Mouse (Mus musculus): ENCODE measurements at regions not wholly inside any gene's neighbourhood (a gene's known extent, or its start where the extent isn't known, plus 50 kb on each side); places are given as distances from the start of the nearest gene placed in this dataset.

DNA sequence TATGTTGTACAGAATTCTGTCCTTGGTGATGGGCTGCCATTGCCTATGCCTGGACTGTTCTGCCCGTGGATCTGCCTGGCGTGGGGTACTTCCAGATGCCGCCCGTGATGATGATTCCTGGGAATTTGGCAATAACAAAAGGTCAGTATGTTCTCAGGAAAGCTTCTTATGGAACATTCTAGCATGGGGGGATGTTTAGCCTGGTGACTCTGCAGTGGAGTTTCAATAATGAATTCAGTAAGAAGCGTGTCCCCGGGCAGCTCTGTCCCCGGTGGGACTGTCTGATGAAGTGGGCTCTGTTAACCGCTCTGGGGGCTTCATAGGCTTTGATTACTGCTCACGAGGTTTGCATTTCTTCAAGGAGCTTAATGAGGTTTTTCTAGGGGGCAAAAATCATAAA, 252.9 kb upstream of the Daam1 start:
- DNase-seq, result no peak

DNA sequence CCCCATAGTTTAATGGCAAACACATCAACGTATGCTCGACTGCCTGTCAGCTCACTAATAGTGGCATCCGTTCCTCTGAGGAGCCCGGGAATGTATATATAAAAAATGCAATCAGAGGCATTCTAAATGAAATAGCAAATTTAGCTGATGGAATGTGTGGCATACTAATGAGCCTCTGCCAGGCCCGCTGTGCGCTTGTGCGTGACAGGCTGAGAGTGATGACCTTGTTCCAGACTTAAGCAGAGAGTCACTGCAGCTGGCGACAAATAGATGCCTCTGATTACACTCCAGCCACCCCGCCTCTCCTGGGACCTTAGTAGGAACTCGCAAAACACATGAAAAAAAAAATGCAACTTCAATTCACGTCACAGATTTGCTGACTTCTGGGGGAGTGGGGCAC, 252.0 kb upstream of the Daam1 start:
- DNase-seq, result no peak

DNA sequence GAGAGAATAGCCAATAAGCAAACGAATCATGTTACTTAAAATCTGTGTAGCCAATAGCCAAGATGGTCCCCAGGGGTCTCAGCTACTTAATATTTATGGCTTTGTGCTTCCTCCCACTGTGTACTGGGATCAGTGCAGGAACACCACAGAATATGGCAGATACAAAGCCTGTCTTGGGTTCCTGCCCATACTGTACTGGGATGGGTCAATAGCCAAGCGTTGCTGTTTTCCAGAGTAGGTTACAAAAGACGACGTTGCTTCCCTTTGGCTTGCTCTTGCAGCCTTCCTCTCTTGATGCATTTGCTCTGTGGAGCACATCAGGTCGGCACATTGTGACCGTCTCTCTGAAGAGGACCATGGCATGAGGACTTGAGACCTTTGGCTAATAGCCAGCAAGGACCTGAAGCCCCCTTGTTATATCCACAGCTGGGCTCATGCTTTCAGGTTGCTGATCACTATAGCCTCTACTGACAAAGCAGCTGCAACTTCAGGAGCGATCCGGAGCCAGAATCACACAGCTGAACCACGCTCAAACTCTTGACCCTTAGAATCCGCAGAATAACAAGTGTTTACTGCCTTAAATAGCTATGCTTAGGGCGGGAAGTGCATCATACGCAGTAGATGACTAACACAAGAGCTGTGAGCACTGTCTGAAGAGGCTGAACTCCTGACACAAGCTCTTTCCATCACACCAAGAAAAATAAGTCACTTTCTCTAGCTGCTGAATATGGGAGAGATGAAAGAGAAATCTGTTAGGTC, 250.2 kb upstream of the Daam1 start:
- DNase-seq, result no peak

DNA sequence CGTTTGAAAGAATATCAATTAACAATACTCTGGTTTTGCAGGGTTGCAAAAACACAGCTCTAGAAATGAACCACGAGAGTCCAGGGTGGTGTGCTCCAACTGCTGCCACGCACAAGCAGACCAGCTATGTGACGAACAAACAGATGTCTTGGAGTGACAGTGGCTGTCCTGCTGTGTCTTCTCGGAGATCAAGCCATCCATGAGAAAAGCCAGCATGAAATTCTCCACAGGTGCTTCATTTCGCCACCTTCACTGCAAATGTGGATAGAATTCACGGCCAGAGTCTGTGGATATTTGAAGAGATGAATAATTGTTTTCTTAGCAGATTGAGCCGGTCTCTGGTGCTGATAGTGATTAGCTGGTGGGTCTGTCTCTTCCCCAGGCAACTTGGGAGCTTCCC, 246.3 kb upstream of the Daam1 start:
- no peak for DNase-seq

DNA sequence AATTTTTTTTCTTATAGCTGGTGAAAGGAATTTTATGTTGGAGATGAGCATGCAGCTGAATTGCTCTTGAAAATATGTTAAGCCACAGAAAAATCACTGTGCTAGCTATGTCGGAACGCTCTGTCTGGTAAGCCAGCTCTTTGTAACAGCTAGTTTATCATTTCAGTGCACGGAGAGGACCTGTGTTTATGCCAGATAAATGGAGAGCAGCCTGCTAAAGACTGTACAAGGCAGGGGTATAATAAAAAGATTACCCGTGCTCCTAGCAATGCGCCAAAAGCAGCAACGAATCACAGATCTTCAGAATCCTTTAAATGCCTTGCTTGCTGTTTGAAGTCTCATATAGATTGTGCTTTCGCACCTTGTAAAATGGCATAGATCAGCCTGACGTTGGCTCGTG, 232.2 kb upstream of the Daam1 start:
- DNase-seq, result no peak

DNA sequence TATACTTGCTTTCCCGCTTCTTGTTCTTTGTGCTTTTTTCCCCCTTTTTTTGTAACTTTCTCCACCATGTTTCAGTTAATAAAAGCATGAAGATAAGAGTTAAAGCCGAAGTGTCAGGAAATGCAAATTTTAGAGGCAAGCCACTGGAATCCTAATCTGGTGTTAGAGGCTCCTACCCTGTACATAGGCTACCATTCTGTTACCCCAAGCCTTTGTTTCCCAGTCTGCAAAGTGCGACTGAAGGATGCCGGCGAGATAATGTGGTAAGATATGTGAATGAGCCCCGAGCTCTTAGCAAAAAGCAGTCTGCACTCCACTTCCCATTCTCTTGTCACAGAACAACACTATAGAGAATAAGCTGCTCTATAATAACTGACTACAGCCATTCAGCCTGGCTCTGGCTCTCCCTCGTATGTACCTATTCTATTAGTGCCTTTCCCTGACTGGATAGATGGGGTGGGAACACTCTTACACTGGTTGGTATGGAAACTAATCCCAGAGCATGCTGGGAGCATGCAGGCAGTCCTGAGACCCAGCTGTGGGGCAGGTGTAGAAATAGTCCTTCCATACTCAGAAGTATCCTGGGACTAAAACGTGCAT, 229.7 kb upstream of the Daam1 start:
- no peak for DNase-seq

DNA sequence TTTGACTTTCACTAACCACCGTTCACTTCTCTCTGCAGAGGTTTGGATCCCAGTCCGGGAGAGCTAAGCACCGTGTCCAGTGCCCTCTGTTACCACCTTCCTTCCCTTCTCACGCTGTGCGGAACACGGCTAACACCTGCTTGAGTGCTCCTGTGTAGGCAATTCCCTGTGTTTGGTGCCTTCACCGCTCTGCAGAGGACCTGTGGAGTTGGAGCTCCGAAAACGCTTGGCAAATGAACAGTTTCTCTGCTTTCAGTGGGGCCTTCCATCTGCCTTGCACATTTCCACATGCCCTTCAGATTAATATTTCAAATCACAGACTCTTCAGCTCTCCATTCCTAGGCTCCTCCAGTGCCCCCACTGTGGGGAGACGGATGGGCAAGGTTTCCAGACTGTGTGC, 227.7 kb upstream of the Daam1 start:
- DNase-seq, result no peak

DNA sequence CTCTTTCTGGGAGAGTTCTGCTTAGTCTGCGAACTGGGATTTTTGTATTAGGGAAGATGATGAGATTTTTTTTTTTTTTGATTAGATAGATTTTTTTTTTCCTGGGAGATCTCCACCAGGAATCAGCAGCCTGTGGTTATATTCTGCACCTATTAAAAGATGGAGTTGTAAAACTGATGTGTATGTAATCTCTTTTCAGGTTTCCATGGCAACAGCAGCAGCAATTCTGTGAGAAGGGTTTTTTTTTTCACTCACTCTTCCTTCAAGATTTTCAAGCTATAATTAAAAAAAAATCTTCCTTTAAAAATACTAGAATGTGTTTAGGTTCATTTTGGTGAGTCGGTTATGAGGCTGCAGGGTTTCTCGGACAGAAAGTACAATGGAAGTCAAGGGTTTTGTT, 224.5 kb upstream of the Daam1 start:
- DNase-seq, result no peak

DNA sequence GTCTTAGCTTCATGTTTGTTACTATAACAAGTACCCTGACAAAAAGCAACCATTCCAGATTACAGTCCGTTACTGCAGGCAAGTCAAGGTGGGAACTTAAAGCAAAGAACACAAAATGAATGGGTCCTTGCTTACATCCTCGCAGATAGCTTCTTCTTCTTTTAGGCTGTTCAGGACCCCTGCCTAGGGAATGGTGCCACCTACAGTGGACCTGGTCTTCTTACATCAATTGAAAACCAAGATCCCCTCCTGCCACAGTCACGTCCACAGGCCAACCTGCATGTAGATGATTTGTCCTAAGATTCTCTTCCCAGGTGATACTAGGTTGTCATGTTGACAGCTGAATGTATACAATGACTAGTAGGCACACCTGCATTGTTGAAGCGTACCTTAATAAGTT, 222.9 kb upstream of the Daam1 start:
- DNase-seq, result no peak

DNA sequence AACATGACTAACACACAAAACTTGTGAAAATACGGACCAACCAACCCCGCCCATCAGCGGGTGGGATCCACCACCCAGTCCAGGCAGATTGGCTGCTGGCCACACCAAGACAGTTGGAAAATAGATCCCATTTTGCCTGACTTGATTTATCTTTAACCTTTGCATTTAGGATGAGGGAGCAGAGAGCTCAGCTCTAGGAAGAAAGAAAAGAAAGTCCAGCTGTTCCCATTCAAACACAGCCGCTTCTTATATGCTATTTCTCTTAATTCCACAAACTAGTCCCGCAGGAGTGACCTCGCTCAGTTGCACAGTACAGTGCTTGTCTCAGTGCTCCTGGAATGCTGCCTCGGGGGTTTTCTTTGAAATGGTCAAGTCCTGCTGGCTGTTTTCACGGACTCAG, 217.6 kb upstream of the Daam1 start:
- DNase-seq, result no peak

DNA sequence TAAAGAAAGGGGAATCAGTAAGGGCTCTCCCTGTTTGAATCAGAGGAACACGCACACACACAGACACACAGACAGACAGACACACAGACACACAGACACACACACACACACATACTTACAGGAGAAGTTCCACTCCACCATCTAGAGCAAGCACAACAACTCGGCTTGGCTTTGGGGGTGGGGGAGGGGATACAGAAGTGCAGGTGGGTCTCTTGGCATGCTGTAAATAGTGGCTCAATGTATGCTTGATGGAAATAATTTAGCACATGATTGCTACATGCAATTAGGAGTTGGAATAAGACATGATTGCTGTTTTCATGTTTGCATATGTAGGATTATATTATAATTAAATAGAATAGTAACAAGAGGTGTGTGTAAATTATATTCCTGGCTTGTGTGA, 215.9 kb upstream of the Daam1 start:
- no peak for DNase-seq

DNA sequence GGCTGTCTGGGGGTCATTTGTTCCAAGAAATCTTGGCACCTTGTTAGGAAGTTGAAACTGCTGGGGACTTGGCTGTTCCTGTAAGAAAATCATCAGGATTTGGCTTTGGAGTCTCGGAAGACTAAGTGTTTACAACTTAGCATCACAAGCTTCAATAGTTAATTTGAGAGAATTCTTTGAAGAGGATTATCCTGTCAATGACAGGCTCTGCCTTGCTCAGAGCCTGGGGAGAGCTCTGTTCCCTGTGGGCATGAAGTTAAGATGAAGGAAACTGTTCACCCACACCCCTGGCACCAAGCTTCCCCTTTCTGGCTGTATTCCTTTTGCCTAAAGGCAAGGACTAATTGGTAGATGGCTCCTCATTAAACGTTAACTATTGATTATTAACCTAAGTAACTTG, 215.5 kb upstream of the Daam1 start:
- no peak for DNase-seq

DNA sequence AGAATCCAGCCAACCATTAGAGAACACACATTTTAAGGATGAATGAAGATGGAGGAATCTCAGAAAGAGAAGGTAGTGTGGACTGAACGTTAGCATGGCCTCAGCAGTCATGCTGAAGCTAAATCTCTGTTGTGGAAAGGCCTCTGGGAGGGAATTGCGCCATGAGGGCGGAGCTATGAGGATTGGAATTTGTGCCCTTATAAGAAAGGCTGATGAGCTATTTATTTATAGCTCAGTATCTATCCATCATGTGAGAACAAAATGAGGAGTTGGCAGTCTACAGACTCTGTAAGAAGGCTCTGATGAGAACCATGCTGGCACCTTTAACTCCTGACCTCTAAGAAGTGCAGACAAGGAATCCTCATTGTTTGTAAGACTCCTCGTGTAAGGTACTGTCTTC, 214.8 kb upstream of the Daam1 start:
- DNase-seq, result no peak

DNA sequence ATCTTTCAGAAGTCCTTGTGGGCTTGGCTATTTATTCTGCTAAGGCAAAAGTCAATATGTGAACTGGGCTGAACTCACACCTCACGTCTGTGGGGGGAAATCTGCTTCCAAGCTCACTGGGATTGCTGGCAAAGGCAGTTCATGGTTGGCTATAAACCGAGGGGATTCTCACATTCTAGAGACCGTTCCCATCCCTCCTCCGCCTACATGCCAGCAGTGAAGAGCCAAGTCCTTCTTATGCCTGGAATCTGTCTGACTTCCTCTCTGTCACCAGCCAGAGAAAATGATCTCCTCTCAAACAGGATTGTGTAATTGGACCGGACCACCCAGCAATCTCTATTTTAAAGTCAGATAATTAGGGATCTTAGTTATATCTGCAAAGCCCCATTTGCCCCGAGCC, 212.4 kb upstream of the Daam1 start:
- no peak for DNase-seq

DNA sequence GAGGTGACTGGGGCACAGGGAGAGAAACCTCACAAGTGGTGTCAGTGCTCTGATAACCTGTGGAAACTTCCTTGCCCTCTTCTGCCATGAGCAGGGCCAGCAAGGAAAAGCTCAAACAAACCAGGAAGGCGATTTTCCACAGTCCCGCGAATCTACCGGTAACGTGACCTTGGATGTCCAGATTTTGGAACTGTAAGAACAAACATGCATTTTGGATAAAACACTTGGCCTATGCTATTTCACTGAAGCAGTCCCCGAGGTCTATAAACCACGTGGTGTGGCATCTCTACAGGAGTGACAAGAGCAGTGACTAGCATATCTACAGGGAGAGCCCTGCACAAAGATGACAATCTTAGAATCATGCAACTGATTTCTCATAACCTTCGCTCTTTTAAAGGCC, 211.9 kb upstream of the Daam1 start:
- DNase-seq, result no peak

DNA sequence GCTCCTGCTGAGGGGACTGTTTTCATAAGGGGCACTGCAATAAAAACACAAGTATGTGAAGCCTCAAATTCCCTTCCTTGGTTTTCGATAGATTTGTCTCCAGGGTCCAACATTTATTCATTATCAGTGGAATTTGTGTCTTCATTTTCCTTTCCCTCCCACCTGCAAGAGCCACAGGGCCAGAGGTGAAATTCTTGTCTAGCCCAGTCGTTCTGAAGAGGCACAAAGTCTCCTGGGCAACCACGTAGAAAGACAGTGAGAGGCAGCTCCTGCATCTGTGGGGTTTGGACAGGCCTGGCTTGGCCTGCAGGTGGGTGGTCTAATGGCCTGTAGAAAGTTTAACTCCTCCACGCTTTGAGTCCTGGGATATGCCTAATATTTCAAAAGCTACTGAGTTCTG, 211.3 kb upstream of the Daam1 start:
- DNase-seq, result no peak

DNA sequence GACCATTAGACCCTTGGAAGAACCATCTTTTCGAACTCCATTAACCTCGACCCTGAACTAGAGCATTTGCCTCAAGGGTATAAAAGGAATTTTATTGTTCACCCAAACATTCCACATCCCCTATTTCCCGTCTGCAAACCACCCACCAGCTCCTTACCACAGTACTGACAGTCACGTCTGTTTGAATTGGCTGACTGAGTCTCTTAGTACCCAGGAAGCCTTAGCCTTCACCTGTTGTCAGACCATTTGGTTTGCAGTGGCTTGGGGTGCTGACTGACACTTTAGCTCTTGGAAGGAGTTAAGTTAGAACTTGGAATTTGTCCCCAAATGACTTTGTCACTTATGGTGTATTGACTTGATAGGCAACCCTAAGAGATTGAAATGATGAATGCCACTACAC, 209.3 kb upstream of the Daam1 start:
- DNase-seq, result no peak

DNA sequence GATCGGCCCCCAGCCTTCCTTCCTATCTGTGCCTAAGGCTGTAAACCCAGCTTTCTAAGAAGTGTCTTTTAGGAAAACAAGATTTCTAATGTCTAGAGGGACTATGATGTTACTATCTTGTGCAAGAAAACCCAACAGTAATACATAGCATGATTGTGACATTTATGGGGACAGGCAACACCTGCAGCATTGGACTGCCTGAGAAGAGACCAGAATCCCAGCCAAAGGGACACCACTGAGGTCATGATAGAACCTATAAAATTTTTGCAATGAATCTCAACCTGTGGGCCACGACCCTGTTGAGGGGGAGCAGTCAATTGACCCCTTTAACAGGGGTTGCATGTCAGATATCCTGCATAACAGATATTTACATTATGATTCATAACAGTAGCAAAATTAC, 208.1 kb upstream of the Daam1 start:
- DNase-seq, result no peak

DNA sequence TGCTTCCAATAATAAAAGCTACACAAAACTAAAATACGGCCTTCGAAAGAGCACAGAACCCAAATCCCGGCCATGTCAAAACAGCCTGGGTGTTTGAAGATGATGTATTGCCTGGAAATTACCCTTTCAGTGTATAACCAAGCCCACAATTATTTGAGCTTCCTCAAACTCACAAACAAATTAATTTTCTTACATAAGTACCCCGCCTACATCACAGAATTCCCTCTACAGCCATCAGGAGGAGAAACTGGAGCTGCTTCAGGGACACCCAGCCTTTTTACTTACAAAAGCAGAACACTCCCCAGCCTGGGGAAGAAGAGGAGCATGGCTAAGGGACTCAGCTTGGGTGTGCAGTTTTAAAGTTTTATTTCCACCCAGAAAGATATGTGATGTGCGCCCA, 207.6 kb upstream of the Daam1 start:
- DNase-seq, result no peak

DNA sequence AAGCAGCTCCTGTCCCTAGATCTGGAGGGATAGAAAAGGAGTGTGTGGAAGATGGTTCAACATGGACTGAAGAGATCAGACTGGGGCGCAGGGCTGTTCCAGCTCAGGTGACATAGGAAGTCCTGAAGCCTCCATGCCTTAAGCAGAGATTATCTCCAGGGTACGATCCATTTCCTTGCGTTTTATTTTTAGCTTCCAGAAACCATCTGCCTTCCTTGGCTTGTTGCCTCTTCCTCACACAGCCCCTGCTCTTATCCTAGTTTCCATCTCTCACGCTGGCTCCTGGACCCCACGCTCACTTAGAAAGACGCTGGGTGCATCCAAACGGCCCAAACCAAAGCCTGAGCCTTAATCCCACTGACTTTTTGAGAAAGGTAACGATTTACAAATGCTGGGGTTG, 206.8 kb upstream of the Daam1 start:
- no peak for DNase-seq

DNA sequence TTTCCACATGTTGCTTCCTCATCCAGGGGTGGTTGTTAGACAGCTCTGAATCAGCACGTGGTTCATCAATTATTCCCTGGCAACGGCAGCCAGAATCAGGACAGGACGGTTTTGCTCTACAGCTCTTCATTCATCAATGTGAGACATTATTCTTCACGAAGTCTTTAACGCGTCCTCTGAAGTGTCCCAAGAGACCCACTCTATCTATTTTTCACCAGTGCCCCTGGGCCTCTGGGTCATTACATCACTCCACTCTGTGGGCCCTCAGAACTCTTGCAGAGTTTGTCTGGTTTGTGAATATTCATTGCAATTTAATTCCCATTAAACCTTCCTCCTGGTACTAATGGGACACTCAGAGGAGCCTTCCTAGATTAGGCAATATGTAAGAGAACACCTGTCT, 206.2 kb upstream of the Daam1 start:
- no peak for DNase-seq

DNA sequence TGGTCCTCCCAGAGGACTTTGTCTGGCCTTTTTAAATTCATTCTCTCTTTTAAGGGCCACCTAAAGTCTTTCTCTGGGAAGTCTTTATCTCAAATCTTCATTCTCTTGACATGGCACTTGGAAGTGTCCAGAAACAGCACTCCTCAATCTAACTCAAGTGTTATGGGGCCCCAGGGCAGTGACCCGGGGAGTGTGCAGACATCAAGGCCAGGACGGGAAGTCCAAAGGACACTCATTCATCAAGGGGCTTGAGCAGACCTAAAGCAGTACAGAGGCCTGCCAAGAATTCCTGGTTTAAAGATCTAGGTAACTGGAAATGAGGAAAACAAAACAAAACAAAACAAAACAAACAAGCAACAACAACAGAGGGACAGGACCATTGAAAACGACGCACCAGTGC, 205.8 kb upstream of the Daam1 start:
- no peak for DNase-seq

DNA sequence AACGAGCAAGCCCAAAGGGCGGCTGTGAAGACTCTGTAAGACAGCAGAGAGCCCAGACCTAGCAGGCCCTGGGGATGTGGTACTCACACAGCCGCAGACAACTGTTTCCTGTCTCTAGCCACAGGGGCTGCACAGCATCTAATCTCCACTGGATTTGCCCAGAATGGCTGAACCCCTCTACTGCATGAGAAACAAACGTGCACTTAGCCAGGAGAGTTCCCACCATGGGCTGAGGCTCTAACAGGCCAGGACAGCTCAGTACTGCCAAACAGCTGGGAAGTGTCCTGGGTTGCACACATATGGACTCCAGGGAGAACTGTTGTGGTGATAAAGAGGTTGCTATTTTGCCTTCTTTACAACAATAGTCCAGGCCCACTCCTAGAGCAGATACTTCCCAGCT, 204.1 kb upstream of the Daam1 start:
- DNase-seq, result no peak

DNA sequence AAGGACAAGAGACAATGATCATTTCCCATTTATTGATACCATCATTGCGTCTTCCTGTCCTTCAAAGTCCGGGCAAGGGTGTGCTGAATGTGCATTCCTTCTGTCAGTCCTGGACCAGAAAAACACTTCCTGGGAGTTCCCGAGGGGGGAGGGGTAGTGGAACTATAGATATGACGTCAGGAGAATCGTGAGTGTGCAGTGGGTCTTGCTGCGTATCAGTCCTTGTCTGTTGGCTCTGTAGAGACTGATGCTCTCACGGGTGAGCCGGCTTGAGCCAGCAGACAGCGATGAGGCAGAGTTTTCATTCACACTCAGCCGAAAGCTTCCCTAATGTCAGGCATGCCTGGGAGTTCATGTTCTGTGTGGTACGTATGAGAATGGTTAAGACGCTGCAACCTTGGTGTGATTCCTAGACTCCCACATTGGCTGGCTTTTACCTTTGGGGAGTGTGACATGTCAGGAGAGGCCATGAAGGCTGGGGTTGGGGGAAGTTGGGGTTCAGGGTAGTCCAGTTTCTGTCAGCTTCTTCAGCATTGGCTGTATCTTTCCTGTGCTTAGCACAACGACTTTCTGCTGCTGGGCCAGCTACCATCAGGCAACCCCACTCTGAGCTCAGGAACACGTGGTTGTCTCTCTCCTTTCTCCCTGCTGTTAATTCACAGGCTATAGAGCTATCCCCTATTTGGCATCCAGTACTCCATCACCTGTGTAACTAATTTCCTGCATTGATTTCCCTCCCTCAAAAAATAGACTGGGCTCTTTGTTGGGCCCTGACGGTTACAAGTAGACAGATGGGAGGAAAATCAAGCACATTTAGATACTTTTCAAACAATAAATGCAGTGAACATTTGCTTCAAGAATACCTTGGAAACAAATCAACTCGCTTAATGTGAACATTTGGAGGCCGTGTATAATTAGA, 203.2 kb upstream of the Daam1 start:
- DNase-seq, result no peak

All from thymus, postnatal 14 days (tissue).